Comparison of ENCODE assay signal across 8 mouse cellular contexts in the genomic region with DNA sequence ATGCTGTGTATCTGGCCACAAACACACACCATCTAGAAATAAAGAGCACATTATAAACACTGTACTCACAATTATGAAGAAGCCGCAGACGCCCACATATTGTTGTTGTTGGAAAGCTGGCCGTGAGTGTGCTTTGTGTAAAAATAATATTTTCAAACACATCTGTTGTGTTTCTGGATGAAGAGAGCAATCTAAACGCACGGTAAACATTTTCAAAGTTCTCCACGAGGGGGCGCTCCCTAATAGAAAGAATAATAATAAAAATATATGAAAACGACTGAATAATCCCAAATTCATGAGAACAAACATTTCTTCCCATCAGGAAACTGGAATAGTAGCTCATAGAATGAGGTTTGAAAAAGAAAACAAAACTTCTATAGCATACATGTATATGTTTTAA.
DNase-seq lines count a peak whose midpoint lies in the region; ATAC-seq and TF ChIP-seq lines count a peak whose summit lies in the region.

No protein-coding gene starts in this region.

- no peak for TF ChIP-seq POLR2A in brain, embryonic 14.5 days (IDR thresholded peaks at IDR 0.05; ENCODE audit: borderline replicate concordance, extremely low read depth, insufficient read depth, insufficient read length, poor library complexity, severe bottlenecking)

- ATAC-seq in frontal cortex, adult (ENCODE audit: low TSS enrichment): no peak

- DNase-seq in frontal cortex, postnatal 36 days (ENCODE audit: low spot score in 2 of 2): peak; percentile 33 to 44
- DNase-seq in lung, postnatal 14 days: peak; percentile 27
- DNase-seq in lung, postnatal 4 days: no peak
- peak; percentile 64 for DNase-seq in brain, embryonic 14.5 days (ENCODE audit: low read depth)
- peak; percentile 53 to 63 for DNase-seq in layer of hippocampus, postnatal 10 days (ENCODE audit: low spot score in 2 of 2)
- DNase-seq in spleen, adult 18-20 months: no peak
- DNase-seq in B cell, adult 2 months: no peak

- TF ChIP-seq CTCF in brain, embryonic 14.5 days (IDR thresholded peaks at IDR 0.05; ENCODE audit: borderline replicate concordance, extremely low read depth, insufficient read depth, insufficient read length): peak; percentile 18; the same call in 1 of the 2 replicates

Comparison
In these comparisons a context has a peak if more than half of its experiments do, and no peak if none do; other contexts are left out.
1. DNase-seq: peak in frontal cortex, postnatal 36 days (2 of 2), lung, postnatal 14 days (single experiment), brain, embryonic 14.5 days (single experiment) and layer of hippocampus, postnatal 10 days (2 of 2); none in lung, postnatal 4 days (0 of 2), spleen, adult 18-20 months (0 of 2) and B cell, adult 2 months (0 of 2).